Mouse (Mus musculus) frontal cortex, adult (tissue): ENCODE results near the gene Flg.

ENCODE experiments used
- ATAC-seq: cut with Nextera tagmentation; 2 replicates; pipeline ENCODE4 v1.9.2; 2017; ENCODE audit warnings: mild to moderate bottlenecking, moderate library complexity, mixed read lengths; ENCODE audit not compliant: low TSS enrichment

The Flg gene

DNA sequence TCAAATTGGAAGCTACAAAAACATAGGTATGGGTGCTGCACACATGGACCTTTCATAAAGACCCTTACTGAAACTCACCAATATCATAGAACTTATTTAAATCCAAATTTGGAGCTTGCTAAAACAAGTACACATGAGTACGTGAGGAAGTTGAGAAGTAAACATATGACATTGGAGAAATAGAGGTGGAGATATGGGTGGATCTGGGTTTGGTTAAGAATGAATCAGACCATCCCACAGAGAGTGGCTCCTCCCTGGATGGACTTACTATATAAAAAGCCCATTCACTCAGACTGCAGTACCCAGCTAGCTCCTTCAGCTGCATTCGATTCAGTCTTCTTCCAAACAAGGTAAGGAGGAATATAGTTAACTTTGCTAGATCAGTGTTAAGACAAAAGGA lies at the start of gene Flg:
Gene Flg (plus strand): TSS at position 301 of the 400 bp plus-strand sequence.
- ATAC-seq, result no peak

DNA sequence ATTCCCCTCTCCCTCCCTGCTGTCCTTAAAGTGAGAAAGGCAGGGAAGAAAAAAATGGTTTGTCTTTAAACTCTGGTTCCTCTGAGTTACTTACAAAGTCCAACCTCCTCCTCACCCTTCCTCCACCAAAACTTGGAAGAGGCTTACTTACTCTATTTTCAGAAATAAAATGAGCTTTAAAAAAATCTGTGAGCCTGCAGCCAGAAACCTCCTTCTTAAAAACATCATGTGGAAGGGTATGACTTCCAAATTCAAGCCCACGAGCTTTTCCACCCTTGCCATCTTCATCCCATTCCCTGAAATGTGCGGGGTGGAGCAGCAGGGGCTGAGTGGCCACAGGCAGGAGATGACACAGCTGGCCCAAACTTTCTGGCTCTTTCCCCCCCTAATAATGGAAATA lies 24.2 kb downstream of the Flg start:
- peak; percentile 93 for ATAC-seq

DNA sequence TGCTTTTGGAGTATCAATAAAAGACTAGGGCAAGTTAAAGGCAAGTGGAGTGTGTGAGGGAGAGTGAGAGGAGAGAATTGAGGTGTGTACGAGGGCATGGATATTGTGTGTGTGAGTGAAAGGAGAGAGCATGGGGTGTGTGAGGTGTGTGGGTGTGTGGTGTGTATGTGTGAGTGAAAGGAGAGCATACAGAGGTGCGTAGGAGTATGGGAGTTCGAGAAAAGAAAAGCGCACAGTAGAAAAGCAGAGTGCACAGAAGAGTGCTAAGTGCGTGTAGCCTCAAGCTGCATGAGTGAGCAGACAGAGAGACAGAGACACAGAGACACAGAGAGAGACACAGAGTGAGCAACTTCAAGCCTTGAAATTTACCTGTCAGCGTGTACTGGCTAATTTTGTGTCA lies 26.5 kb downstream of the Flg start:
- peak; percentile 91 for ATAC-seq

DNA sequence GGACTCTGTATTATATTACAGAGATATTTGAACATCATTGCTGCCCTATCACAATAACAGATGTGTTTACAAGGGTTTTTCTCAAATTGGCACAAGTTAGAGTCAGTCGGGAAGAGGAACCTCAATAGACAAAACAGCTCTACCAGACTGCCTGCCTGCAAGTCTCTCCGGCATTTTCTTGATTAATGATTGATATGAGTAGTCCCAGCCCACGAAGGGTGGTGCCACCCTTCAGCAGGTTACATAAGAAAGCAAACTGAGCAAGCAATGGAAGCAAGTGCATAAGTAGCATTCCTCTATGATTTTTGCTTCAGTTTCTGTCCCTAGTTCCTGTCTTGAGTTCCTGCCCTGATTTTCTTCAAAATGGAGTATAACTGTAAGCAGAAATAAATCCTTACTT lies 28.6 kb downstream of the Flg start:
- ATAC-seq, result no peak

DNA sequence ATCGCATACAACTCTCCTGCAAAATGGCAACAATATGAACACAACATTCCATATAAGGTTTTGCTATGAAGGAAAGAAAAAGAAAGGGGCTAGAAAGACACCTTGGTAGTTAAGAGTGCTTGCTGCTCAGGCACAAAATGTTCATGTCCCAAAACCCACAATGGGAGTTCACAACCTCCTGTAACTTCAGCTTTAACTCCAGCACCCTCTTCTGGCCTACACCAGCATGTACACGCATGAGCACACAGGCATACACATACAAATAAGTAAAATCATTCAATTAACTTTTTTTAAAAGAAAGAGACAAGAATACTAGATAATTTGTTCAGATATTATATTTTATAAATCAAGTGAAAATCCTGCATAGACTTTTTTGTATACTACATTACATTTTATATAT lies 32.8 kb downstream of the Flg start:
- ATAC-seq, result no peak

DNA sequence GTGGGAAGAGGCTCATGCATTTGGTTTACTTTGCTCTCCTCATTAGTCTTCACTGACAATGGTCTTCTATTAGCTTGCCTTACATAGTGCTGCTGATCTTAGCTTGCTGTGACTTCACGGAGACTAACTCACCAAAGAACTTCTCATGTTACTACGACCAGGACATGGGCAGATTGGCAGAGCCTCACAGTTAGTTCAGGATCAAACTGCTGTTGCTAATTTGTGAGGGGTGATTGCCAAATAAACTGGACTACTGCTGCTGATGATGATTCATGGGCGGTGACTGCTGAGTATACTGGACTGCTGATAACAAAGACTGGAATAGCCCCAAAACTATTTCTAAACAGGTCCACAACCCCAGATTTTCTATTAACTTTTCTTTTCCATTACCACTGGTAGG lies 38.0 kb downstream of the Flg start:
- no peak for ATAC-seq

DNA sequence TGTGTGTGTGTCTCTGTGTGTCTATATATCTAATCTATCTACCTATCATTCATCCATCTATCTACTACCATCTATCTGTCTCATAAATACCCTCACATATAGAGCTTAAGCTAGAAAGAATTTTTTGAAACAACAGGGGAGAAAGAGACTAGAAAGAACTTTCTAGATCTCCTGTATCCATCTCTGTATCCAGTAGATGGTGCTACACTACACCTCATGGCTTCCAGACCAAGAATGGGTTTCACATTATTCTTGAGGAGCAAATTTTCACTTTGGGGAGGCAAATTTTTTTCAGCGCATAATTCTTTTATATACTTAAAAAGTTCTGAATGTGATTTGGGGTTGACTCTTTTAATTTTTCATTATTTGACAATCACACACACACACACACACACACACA lies 41.1 kb downstream of the Flg start:
- peak; percentile 92 for ATAC-seq

DNA sequence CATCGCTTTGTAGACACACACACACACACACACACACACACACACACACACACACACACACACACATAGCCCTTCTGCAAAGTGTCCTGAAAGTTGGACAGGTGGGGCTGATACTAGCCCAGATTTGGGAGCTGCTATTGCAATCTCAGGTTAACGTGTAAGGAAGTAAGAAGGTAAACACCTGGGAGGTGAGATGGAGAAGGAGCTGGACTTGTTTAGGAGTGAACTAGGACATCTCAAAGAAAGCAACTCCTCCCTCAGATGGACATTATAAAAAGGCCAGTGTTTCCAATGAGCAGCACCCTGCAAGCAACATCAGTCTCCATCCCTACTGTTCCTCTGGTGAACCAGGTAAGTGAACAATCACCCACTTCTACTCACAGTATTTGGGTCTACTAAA lies 46.1 kb downstream of the Flg start, which contains the start of gene Hrnr:
Gene Hrnr (plus strand): TSS at position 301 of the 400 bp plus-strand sequence.
- ATAC-seq, result no peak; the same call in 1 of the 2 replicates

DNA sequence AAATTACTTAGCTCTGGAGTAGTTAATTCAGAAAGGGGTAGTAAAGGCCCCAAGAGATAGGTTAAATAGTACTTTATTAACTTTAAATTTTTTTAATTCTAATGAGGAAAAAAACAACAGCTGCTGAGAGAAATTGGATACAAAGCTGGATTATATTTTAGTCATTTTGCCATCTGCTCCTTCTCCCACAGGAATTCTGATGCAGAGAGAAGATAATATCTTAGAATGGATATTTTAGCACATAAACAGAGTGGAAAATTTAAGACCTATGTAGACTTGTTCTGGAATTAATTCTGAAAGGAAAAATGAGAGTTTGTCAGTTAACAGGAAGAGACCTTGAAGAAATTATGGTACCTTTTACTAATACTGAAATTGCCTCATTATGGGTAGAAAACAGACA lies 64.4 kb downstream of the Flg start:
- ATAC-seq, result peak; percentile 87

DNA sequence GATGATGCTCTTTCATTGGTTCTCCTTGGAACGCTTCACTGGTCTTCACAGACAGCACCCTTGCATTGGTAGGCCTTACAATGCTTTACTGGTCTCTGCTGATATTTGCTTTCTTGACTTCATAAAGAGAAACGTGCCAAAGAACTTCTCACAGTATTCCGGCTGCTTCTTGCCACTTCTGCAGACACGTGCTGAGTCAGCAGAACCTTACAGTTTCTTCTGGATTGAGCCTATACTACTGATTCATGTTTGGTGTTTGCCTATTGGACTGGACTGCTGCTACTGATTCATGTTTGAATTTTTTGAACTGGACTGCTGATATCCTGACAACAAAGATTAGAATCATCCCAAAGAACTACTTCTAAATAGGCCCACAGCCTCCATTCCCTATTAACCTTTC lies 66.7 kb downstream of the Flg start:
- ATAC-seq, result no peak
